Mouse (Mus musculus): ENCODE data around the gene 1700022I11Rik.

DNA sequence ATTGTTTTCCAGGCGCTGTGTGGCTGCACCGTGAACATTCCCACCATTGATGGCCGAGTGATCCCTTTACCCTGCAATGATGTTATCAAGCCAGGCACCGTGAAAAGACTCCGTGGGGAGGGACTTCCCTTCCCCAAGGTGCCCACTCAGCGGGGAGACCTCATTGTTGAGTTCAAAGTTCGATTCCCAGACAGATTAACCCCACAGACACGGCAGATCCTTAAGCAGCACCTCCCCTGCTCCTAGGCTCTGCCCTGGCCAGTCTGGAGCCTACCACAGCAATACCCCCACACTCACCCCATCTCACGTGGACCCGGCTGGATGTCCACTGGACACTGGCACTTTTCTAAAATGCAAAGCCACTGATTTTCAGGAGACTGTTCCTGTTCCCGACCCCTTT lies 12.1 kb upstream of the 1700022I11Rik start:
- TF ChIP-seq GATA1 (IDR thresholded peaks at IDR 0.05; ENCODE audit: borderline replicate concordance, low read length) (no peak), CTCF (IDR thresholded peaks at IDR 0.05; ENCODE audit: low read depth, low read length) (no peak), TAL1 (conservative IDR thresholded peaks at IDR 0.05; ENCODE audit: low read depth, low read length) (no peak)
